Mouse (Mus musculus): ENCODE data around the gene Gnat2.

Gnat2 gene

GRCm38 (mm10) chr3:108085721-108086469 lies 6.7 kb upstream of the Gnat2 start:
- peak; percentile 87 for DNase-seq

GRCm38 (mm10) chr3:108086470-108086979 lies 6.1 kb upstream of the Gnat2 start, which contains the start of gene Ampd2:
Gene Ampd2, minus strand, starts transcription at chr3:108086651.
- DNase-seq = peak; percentile 89

GRCm38 (mm10) chr3:108087329-108087728 lies 5.3 kb upstream of the Gnat2 start:
- no peak for DNase-seq

GRCm38 (mm10) chr3:108088842-108089380 lies 3.7 kb upstream of the Gnat2 start:
- no peak for DNase-seq

GRCm38 (mm10) chr3:108089916-108090315 lies 2.7 kb upstream of the Gnat2 start:
- DNase-seq = no peak

- DNase-seq = no peak
Observed at GRCm38 (mm10) chr3:108090561-108090960, 2.0 kb upstream of the Gnat2 start.

GRCm38 (mm10) chr3:108092030-108092429 lies 559 bp upstream of the Gnat2 start:
- no peak for DNase-seq

GRCm38 (mm10) chr3:108093306-108093705 lies 717 bp downstream of the Gnat2 start:
- no peak for DNase-seq

GRCm38 (mm10) chr3:108094146-108094545 lies 1.6 kb downstream of the Gnat2 start:
- DNase-seq = no peak

GRCm38 (mm10) chr3:108094976-108095760 lies 2.6 kb downstream of the Gnat2 start:
- DNase-seq = no peak

- DNase-seq = no peak
Observed at GRCm38 (mm10) chr3:108096226-108096625, 3.6 kb downstream of the Gnat2 start.

- DNase-seq = no peak
Observed at GRCm38 (mm10) chr3:108096726-108097125, 4.1 kb downstream of the Gnat2 start.

GRCm38 (mm10) chr3:108097656-108098055 lies 5.1 kb downstream of the Gnat2 start:
- no peak for DNase-seq

GRCm38 (mm10) chr3:108098316-108098715 lies 5.7 kb downstream of the Gnat2 start:
- DNase-seq = no peak

GRCm38 (mm10) chr3:108101594-108101993 lies 9.0 kb downstream of the Gnat2 start:
- DNase-seq = no peak

GRCm38 (mm10) chr3:108102075-108102474 lies 9.5 kb downstream of the Gnat2 start:
- no peak for DNase-seq

- no peak for DNase-seq
Observed at GRCm38 (mm10) chr3:108105281-108105680, 12.7 kb downstream of the Gnat2 start.

- DNase-seq = no peak
Observed at GRCm38 (mm10) chr3:108111320-108111719, 18.7 kb downstream of the Gnat2 start.

GRCm38 (mm10) chr3:108112246-108112645 lies 19.7 kb downstream of the Gnat2 start:
- DNase-seq = peak; percentile 15

GRCm38 (mm10) chr3:108112666-108113065 lies 20.1 kb downstream of the Gnat2 start:
- DNase-seq = no peak

- peak; percentile 68 for DNase-seq
Observed at GRCm38 (mm10) chr3:108113591-108114289, 21.2 kb downstream of the Gnat2 start.

- DNase-seq = no peak
Observed at GRCm38 (mm10) chr3:108117465-108117864, 24.9 kb downstream of the Gnat2 start.

GRCm38 (mm10) chr3:108121101-108121500 lies 28.5 kb downstream of the Gnat2 start:
- DNase-seq = no peak
